Mouse (Mus musculus) large intestine, adult 2 months (tissue): Measurements from ENCODE around the gene Trex2. TPM values are rescaled to one million over a fixed set of nuclear protein-coding genes. Genes with fewer than 3 reads are reported as not detected.
"Not testable (repeated sequence)": the region's sequence is repeated elsewhere in the genome, so short reads cannot be mapped to it uniquely, and the experiment has no call there.

ENCODE experiments used
- DNase-seq: peaks from one replicate; pipeline ENCODE4 v3.0.0-alpha.2; 2012; ENCODE audit warnings: low read depth, low spot score
- WGBS: fragments of 180-500 bp; shearing (Covaris S2); methylation state at CpG from one replicate; pipeline ENCODE4 v1.1.7; 2018; 5-methylcytosine and 5-hydroxymethylcytosine counted together
- polyA plus RNA-seq: library from polyadenylated mRNA; depleted of rRNA; stranded (reverse); fragments of >200 nt; gene quantifications from 2 replicates; pipeline ENCODE4 v1.2.3, GENCODE M21; 2012; rRNA removed

The Trex2 gene
- polyA plus RNA-seq, 1 experiment = 2.5 TPM

DNA sequence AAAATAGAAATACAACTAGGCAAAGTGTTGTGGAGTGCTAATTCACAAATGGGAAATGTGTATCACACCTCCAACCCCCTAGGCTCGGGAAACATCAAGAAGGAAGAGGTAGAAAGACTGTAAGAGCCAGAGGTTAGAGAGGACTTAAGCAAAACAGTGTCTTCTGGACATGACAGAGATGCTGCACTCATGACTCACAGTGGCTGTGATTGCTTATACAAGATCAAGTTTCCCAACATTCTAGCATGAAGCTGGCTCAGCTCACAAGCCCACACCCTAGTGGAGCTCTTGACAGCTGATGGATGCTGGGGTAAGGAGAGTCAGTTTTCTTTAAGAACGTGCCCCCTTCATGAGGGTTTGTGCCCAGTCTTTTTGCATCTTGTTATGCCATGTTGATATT is 6.3 kb upstream of the Trex2 start:
- WGBS = 69% methylated on average over 2 of the region's 2 CpGs
- no peak for DNase-seq

DNA sequence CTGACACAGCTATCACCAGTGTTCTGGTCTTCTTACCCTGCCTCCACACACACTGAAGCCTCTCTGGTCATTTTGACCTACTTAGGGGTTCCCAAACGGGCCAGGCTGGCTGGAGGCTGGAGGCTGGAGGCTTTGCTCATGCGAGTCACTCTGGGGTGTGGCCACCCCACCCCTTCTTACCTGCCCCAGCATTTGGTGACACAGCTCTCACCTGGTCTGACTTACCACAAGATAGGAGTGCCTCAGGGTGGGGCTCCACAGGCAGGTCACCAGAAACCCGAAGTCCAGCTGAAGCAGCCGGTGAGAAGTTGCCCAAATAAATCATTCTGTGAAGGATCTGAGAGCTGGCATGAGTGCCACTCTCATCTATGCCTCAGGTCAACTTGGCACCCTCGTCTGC is 2.3 kb downstream of the Trex2 start:
- WGBS = 51% methylated on average over 5 of the region's 5 CpGs
- no peak for DNase-seq

DNA sequence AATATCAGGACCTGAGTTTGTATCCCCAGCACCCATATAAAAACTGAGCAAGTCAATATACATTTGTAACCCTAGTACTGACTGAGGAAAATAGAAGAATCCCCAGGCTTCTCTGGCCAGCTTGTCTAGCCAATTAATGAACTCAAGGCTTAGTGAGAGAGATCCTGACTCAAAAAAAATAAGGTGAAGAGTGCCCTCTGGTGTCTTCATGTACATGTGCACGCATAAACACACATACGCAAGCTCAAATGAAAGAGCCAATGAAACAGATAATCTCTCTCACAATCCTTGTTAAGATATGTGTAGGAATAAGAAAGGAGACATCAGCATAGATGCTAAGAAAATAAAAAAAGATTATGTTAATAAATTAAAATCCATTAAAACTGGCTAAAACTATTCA is 5.1 kb downstream of the Trex2 start:
- WGBS = 90% methylated on average over 2 of the region's 2 CpGs
- no peak for DNase-seq

- WGBS = 27% methylated on average over 1 of the region's 1 CpGs
- no peak for DNase-seq
Observed at GRCm38 (mm10) chrX:73412767-73413166, 22.4 kb downstream of the Trex2 start.

GRCm38 (mm10) chrX:73410880-73411517 is 24.1 kb downstream of the Trex2 start, which contains the start of gene Zfp92:
Gene Zfp92, plus strand, starts transcription at chrX:73411096.
- 15% methylated on average over 20 of the region's 20 CpGs for WGBS
- no peak for DNase-seq

DNA sequence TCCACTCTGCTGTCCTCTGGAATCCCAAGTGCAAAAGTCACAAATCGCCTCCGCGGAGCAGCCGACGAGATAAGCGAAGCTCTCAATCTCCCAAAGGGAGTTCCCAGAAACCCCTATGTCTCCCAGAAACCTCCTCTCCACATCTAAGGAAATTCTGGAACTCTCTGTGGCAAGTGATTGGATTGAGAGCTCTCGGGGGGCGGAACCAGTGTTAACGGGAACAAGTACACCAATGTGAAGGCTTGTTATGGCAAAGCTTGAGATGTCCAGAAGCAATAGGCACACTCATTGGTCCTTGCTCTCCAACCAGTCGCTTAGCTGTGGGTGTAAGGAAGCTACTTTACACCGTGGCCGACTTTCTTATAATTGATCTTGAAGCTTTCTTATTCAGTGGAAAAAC is 33.5 kb downstream of the Trex2 start:
- whole genome bisulfite sequencing = 95% methylated on average over 12 of the region's 12 CpGs
- DNase-seq = no peak

DNA sequence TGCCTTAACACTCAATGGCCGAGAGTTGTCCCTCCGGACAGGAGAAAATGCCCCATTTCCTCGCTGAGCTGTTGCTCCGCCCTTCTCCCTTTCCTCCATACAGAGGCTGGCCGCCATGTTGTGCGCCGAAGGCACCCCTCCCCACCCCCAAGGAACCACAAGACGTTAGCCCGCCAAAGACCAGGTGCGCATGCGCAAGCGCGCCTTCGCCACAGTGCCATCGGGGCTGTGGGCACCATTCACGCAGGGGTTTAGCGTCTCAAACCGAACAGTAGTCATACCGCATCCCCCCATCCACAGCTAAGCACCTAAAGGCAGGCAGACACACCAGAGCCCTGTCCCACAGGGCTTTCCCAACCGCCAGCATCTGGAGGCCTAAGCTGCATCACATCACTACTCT is 34.2 kb downstream of the Trex2 start:
- WGBS = 87% methylated on average over 20 of the region's 20 CpGs
- DNase-seq = no peak

GRCm38 (mm10) chrX:73398636-73399035 is 36.5 kb downstream of the Trex2 start, which contains the start of gene Gm18336:
Gene Gm18336, minus strand, starts transcription at chrX:73398736.
- not testable (repeated sequence) for DNase-seq
- WGBS = 82% methylated on average over 2 of the region's 2 CpGs

GRCm38 (mm10) chrX:73396446-73396845 is 38.7 kb downstream of the Trex2 start:
- no peak for DNase-seq
- WGBS = 94% methylated on average over 1 of the region's 1 CpGs

DNA sequence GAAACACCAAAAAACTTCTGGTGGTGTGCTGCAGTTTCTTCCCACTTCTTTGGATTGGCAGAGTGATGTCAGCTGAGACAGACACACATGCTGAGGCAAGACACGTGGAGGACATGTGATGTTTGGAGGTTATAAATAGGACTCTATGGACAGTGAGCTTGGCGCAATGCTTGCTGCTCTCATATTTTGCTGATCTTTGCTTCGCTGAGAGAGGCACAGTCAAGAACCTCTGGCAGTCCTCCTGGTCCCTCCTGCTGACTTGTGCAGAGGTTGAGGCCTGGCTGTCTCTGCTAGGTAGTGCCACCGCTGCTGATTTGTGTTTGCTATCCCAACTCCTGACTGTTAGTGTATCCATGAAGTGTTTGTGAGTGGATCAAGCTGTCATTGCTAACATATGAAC is 43.7 kb downstream of the Trex2 start:
- no peak for DNase-seq

GRCm38 (mm10) chrX:73384924-73385323 is 50.2 kb downstream of the Trex2 start:
- WGBS = 11% methylated on average over 1 of the region's 1 CpGs
- no peak for DNase-seq

More for the DNA sequence above, 43.7 kb downstream of the Trex2 start:
- 73% methylated on average over 4 of the region's 4 CpGs for WGBS

GRCm38 (mm10) chrX:73384419-73384818 is 50.7 kb downstream of the Trex2 start:
- no peak for DNase-seq
- WGBS = 63% methylated on average over 6 of the region's 6 CpGs

Other genes starting within 250 kb of the Trex2 start
- 0.22 TPM in 1 of 2 replicates, not detected in the other for gene Xlr3b, start 243.1 kb downstream of the Trex2 start, polyA plus RNA-seq
- 0.47 and 0.99 TPM in 2 replicates for gene Xlr4b, start 221.0 kb downstream of the Trex2 start, polyA plus RNA-seq
- 7.2 and 7.7 TPM in 2 replicates for gene F8a, start 207.1 kb downstream of the Trex2 start, polyA plus RNA-seq
- 0.41 and 0.74 TPM in 2 replicates for gene Xlr4c, start 192.2 kb downstream of the Trex2 start, polyA plus RNA-seq
- gene Xlr3c, start 170.0 kb downstream of the Trex2 start, polyA plus RNA-seq = not detected in 2 replicates
- gene Xlr5a, start 142.4 kb downstream of the Trex2 start, polyA plus RNA-seq = not detected in 2 replicates
- not detected in 2 replicates for gene Xlr5c, start 142.4 kb downstream of the Trex2 start, polyA plus RNA-seq
- gene Gm45015, start 98.5 kb downstream of the Trex2 start, polyA plus RNA-seq = not detected in 2 replicates
- 3.0 and 4.7 TPM in 2 replicates for gene Zfp275, start 92.7 kb downstream of the Trex2 start, polyA plus RNA-seq
- gene Gm18336, start 36.6 kb downstream of the Trex2 start, polyA plus RNA-seq = 0.07 TPM in 1 of 2 replicates, not detected in the other
- gene Zfp92, start 24.2 kb downstream of the Trex2 start, polyA plus RNA-seq = 0.27 and 1.3 TPM in 2 replicates
- 16.3 and 18.2 TPM in 2 replicates for gene Haus7, start 23.7 kb upstream of the Trex2 start, polyA plus RNA-seq
- 124 and 157 TPM in 2 replicates for gene Bgn, start 48.3 kb upstream of the Trex2 start, polyA plus RNA-seq
- gene Atp2b3, start 67.7 kb upstream of the Trex2 start, polyA plus RNA-seq = 0.15 and 0.16 TPM in 2 replicates
- gene Dusp9, start 204.1 kb upstream of the Trex2 start, polyA plus RNA-seq = 0.20 and 0.49 TPM in 2 replicates
- gene Pnck, start 224.8 kb upstream of the Trex2 start, polyA plus RNA-seq = 10.8 and 14.1 TPM in 2 replicates
- 323 and 534 TPM in 2 replicates for gene Slc6a8, start 237.8 kb upstream of the Trex2 start, polyA plus RNA-seq